Mouse (Mus musculus): ENCODE measurements around the gene Mcrip2.

Gene Mcrip2

DNA sequence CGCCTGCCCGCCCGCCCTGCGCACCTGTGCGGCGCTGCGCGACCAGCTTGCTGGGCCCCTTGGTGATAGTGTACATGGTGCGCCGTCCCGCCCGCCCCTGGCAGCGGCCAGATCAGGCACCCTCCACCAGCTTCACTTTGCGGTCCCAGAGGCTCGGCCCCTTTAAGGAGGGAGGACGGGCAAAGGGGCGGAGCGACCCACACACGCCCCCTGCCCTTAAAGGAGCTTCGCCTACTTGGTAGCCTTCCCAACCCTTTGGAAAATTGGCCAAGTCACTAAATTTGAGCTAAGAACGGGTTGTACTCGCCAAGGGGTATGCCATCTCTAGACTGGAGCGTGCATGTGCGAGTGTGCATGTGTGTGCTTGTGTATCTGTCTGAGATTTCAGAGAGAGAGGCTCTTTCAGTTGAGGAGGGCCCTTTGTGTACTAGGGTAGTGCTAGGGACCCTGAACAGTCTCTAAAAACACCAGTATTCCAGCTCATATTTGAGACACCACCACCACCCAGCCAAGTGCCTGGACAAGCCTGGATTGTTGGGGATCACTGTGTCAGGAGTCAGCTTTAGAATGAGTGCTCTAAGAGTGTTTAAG lies at the start of gene Mcrip2:
Gene Mcrip2, minus strand, starts transcription at position 164 of the 591 bp plus-strand sequence.
- ChIA-PET POLR2A (interaction anchor here (0.6 to 4.5 kb wide), 53 partner anchors 9 to 752 kb away, joined by 3 to 45 read pairs (median 4); partner anchors contain the start of genes Wfikkn1 (in 4 of the 4), Rhbdl1 (in 3 of the 4), Rhot2 (in 3 of the 4) and Stub1 (in 3 of the 4)), CTCF (interaction anchor here (0.6 to 2.2 kb wide), 19 partner anchors 10 to 1179 kb away, joined by 3 to 21 read pairs (median 4); partner anchors contain the start of genes Wfikkn1 (in 2 of the 4), Rhot2 (in 1 of the 4), Sox8 (in 1 of the 4) and Stub1 (in 1 of the 4))

DNA sequence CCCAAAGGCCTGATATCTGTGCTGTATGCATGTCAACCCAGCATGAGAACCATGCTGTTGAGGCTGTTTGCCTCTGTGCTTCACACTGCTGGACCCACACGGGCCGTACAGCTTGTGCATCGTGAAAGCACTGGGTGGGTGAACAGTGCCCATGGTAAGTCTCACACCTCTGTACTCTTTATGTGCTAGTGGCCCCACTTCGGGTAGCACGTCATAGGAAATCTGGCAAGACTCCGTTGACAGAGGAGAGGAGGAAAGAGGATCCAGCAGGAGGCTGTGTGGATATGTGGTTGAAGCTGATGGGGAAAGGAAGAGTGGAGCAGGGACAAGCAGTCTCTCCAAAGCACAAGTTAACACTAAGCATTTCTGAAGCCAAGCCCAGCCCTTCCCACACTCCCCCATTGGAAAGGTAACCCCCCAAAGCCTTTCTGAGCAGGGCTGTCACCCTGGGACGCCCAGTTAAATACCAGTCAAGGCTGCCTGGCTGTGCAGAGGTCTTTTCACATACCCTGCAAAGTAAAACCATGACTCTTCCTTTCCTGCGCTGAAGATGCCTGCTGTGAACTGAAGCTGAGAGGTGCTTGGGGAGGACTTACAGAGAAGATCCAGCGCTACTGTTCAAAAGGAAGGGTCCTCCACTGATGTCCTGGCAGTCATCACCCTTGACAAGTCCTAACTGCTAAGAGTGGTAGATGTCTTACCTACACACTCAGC lies 49.6 kb upstream of the Mcrip2 start:
- CTCF ChIA-PET: interaction anchor here in 2 of 4 experiments (0.7 to 1.3 kb wide), 2 partner anchors 24 to 56 kb away, joined by 3 read pairs; no protein-coding TSS in a partner anchor
- POLR2A ChIA-PET: interaction anchor here in 3 of 4 experiments (0.8 to 1.7 kb wide), 11 partner anchors 11 to 89 kb away, joined by 3 to 6 read pairs (median 3); partner anchors contain the start of gene Mcrip2 (in 1 of the 3)

- ChIA-PET CTCF (interaction anchor here in 2 of 4 experiments (0.8 to 1.3 kb wide), 2 partner anchors 23 kb away, joined by 3 read pairs; no protein-coding TSS in a partner anchor), POLR2A (interaction anchor here in 2 of 4 experiments (0.6 to 1.3 kb wide), 5 partner anchors 17 to 352 kb away, joined by 3 to 4 read pairs (median 3); no protein-coding TSS in a partner anchor)
Measured at GRCm38 (mm10) chr17:25916931-25917647, 48.5 kb upstream of the Mcrip2 start.

GRCm38 (mm10) chr17:25914295-25914694 lies 45.7 kb upstream of the Mcrip2 start:
- POLR2A ChIA-PET: interaction anchor here in 2 of 4 experiments (0.9 to 1.2 kb wide), 3 partner anchors 11 to 29 kb away, joined by 3 read pairs; no protein-coding TSS in a partner anchor
- CTCF ChIA-PET: no interaction called here

GRCm38 (mm10) chr17:25913877-25914275 lies 45.3 kb upstream of the Mcrip2 start:
- POLR2A ChIA-PET: interaction anchor here in 1 of 4 experiments (1.4 kb wide), 1 partner anchor 20 kb away, joined by 3 read pairs; no protein-coding TSS in a partner anchor

GRCm38 (mm10) chr17:25913186-25913876 lies 44.8 kb upstream of the Mcrip2 start:
- CTCF ChIA-PET: interaction anchor here in 1 of 4 experiments (0.6 kb wide), 1 partner anchor 96 kb away, joined by 4 read pairs; no protein-coding TSS in a partner anchor
- POLR2A ChIA-PET: interaction anchor here in 1 of 4 experiments (1.4 kb wide), 1 partner anchor 19 kb away, joined by 3 read pairs; no protein-coding TSS in a partner anchor

More at GRCm38 (mm10) chr17:25913877-25914275, 45.3 kb upstream of the Mcrip2 start:
- CTCF ChIA-PET: no interaction called here

GRCm38 (mm10) chr17:25911816-25912215 lies 43.3 kb upstream of the Mcrip2 start:
- ChIA-PET POLR2A (interaction anchor here in 2 of 4 experiments (0.6 to 1.3 kb wide), 2 partner anchors 8 to 346 kb away, joined by 3 read pairs; no protein-coding TSS in a partner anchor), CTCF (no interaction called here)

GRCm38 (mm10) chr17:25907640-25908039 lies 39.1 kb upstream of the Mcrip2 start:
- ChIA-PET POLR2A (interaction anchor here in 1 of 4 experiments (0.8 kb wide), 1 partner anchor 16 kb away, joined by 3 read pairs; no protein-coding TSS in a partner anchor), CTCF (interaction anchor here in 2 of 4 experiments (1.6 to 3.1 kb wide), 2 partner anchors 14 kb away, joined by 4 to 13 read pairs; no protein-coding TSS in a partner anchor)

DNA sequence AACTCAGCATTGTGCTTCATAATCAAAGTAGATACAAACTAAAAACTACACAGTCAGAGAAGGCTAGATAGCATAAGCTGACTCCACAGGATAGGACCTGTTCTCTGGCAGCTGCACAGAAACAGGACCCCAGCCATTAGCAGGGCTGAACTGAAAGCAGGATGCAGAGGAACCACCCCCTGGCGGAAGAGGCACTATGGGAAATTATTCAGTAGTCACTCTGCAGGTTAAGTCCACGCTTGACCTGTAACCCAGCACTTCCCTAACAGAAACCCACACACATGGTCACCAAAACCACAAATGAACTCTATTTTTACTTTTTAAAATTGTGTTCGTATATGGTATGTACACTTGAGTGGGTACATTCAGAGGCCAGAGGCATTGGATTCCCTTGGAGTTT lies 34.5 kb upstream of the Mcrip2 start:
- POLR2A ChIA-PET: interaction anchor here in 3 of 4 experiments (0.6 to 1.5 kb wide), 5 partner anchors 12 to 330 kb away, joined by 3 read pairs; no protein-coding TSS in a partner anchor
- CTCF ChIA-PET: interaction anchor here (0.6 to 1.3 kb wide), 10 partner anchors 9 to 350 kb away, joined by 3 to 5 read pairs (median 3); partner anchors contain the start of gene Luc7l (in 1 of the 4)

DNA sequence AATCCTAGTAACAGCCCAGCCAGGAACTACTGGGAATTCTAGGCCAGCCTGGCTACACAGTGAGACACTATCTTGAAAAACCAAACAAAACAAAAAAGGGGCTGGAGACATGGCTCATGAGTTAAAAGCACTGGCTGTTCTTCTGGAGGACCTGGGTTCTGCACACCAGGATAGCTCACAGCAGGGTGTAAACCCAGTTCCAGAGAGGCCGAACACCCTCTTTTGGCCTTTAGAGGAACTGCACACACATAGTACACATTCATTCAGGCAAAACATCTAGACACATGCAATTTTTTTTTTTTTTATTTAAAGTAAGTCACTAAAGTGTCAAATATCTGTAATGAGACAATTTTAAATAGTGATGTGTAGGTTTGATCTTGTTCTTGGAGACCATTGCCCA lies 31.6 kb upstream of the Mcrip2 start:
- ChIA-PET CTCF (interaction anchor here (0.6 to 1.1 kb wide), 5 partner anchors 19 to 95 kb away, joined by 3 to 5 read pairs (median 3); partner anchors contain the start of gene Stub1 (in 1 of the 4)), POLR2A (interaction anchor here in 2 of 4 experiments (1.0 to 1.2 kb wide), 2 partner anchors 10 to 16 kb away, joined by 3 read pairs; no protein-coding TSS in a partner anchor)

DNA sequence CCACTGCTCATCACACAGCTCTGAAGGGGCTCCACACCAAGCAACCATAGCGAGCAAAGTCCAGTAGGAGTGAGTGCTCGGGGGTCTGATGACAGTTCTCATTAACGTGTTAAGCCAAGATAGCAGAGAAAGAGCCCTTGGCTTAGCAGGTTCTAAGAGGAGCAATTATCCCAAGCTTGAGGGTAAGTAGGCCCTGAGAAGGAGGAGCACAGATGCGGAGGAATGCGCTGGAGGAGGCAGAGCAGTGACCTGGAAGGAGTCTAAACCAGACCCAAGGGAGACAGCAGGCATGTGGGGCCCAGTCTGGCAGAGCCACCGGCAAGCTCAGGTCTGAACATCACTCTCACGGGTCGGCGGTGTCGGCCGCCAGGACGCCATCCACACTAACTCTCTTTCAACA lies 27.3 kb upstream of the Mcrip2 start:
- ChIA-PET POLR2A (interaction anchor here (0.6 to 4.2 kb wide), 19 partner anchors 9 to 639 kb away, joined by 3 to 24 read pairs (median 4); partner anchors contain the start of genes Fam234a (in 1 of the 4), Luc7l (in 1 of the 4), Mcrip2 (in 1 of the 4) and Mettl26 (in 1 of the 4)), CTCF (interaction anchor here (0.5 to 4.5 kb wide), 16 partner anchors 9 to 337 kb away, joined by 3 to 54 read pairs (median 4); partner anchors contain the start of genes Wfikkn1 (in 2 of the 4), Decr2 (in 1 of the 4) and Mcrip2 (in 1 of the 4))

- ChIA-PET POLR2A (interaction anchor here (0.6 to 4.2 kb wide), 17 partner anchors 9 to 639 kb away, joined by 3 to 24 read pairs (median 4); partner anchors contain the start of genes Fam234a (in 1 of the 4), Luc7l (in 1 of the 4), Mcrip2 (in 1 of the 4) and Mettl26 (in 1 of the 4)), CTCF (interaction anchor here (0.5 to 4.5 kb wide), 13 partner anchors 12 to 337 kb away, joined by 3 to 54 read pairs (median 8); partner anchors contain the start of genes Wfikkn1 (in 2 of the 4), Decr2 (in 1 of the 4) and Mcrip2 (in 1 of the 4))
Measured at GRCm38 (mm10) chr17:25895415-25895814, 26.9 kb upstream of the Mcrip2 start.

DNA sequence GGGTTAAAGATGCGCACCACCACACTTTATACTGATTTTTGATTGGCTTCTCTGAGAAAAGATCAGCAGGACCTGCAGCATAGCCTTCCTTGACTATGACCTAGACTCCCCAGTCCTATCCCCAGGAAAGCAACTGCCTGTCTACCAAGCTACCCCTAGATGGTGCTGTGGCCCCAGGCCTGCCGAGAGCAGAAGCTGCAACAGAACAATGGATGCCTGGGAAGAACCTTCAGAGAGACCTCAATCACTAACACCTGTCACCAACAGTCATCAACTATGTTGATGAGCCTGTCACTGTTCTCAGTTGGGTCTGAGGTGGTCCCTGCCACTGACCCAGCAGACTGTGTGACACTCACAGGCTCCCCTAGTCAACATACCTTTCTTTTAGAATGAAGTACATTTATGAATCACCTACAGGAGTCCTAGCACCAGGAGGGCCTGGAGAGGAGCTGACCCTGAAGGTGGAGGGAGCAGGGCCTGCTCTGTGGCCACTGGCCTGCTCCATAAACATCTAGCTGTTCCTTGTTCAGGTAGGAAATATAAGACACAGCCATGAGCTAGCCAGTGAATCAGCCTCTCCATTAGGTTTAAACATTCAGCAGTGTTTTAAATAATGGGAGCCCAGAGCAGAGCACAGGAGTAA lies 25.5 kb upstream of the Mcrip2 start:
- CTCF ChIA-PET: interaction anchor here (0.5 to 4.5 kb wide), 64 partner anchors 8 to 1211 kb away, joined by 3 to 54 read pairs (median 4); partner anchors contain the start of genes Decr2 (in 2 of the 4), Mettl26 (in 2 of the 4), Wfikkn1 (in 2 of the 4) and Capn15 (in 1 of the 4)
- POLR2A ChIA-PET: interaction anchor here in 3 of 4 experiments (0.5 to 4.2 kb wide), 23 partner anchors 10 to 624 kb away, joined by 3 to 24 read pairs (median 3); partner anchors contain the start of genes Mcrip2 (in 2 of the 3), Wdr90 (in 1 of the 3) and Wfikkn1 (in 1 of the 3)

DNA sequence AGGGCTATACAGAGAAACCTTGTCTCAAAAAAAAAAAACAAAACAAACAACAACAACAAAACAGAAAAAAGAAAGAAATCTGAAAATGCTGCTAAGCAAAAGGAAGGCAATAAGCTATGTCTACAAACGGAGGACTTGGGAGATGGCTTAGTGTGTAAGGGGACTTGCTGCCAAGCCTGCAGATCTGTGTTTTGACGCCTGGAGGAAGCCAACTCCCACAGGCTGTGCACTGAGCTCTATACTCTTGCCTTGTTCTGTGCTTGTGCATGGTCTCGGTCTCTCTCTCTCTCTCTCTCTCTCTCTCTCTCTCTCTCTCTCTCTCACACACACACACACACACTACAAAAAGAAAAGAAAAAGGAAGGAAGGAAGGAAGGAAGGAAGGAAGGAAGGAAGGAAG lies 20.3 kb upstream of the Mcrip2 start:
- CTCF ChIA-PET: interaction anchor here in 2 of 4 experiments (0.6 to 3.1 kb wide), 2 partner anchors 10 to 56 kb away, joined by 3 to 16 read pairs; partner anchors contain the start of gene Stub1 (in 1 of the 2)
- POLR2A ChIA-PET: interaction anchor here in 3 of 4 experiments (0.6 to 2.5 kb wide), 5 partner anchors 11 to 56 kb away, joined by 3 to 6 read pairs (median 3); partner anchors contain the start of genes Stub1 (in 2 of the 3) and Rhbdl1 (in 1 of the 3)

GRCm38 (mm10) chr17:25887467-25887866 lies 18.9 kb upstream of the Mcrip2 start:
- ChIA-PET POLR2A (interaction anchor here in 1 of 4 experiments (1.4 to 1.7 kb wide), 2 partner anchors 9 to 33 kb away, joined by 4 to 5 read pairs; no protein-coding TSS in a partner anchor), CTCF (interaction anchor here in 3 of 4 experiments (0.7 to 9.0 kb wide), 3 partner anchors 8 to 344 kb away, joined by 4 to 54 read pairs (median 4); no protein-coding TSS in a partner anchor)

Measured in embryonic stem cell, embryonic (primary cell).